Mouse (Mus musculus) kidney, postnatal 0 days (tissue): ENCODE measurements around the gene Gm44596. TPM values are rescaled to one million over a fixed set of nuclear protein-coding genes. Genes with fewer than 3 reads are reported as not detected.
A peak's percentile ranks its signal among the peaks of the same experiment; 100 is the strongest.

Source experiments
- ATAC-seq: fragments of 200-750 bp; cut with Nextera tagmentation; replicated peaks from 2 replicates; pipeline ENCODE4 v1.8.0; 2017; ENCODE audit warnings: low read depth, moderate number of reproducible peaks, moderate TSS enrichment, moderate library complexity; ENCODE audit not compliant: low FRiP score
- DNase-seq: peaks from one replicate; pipeline ENCODE4 v3.0.0-alpha.2; 2016; ENCODE audit warnings: low spot score
- H3K27ac ChIP-seq: fragments of 300-500 bp; sonication (generic); 2 replicates; pipeline ENCODE4 v1.5.1; 2014; ENCODE audit warnings: mild to moderate bottlenecking
- H3K27me3 ChIP-seq: fragments of 300-500 bp; sonication (generic); 2 replicates; pipeline ENCODE4 v1.6.1; 2014; ENCODE audit warnings: low read length, mixed read lengths; ENCODE audit not compliant: insufficient read depth
- H3K36me3 ChIP-seq: fragments of 300-500 bp; sonication (generic); 2 replicates; pipeline ENCODE4 v1.6.1; 2014; ENCODE audit warnings: low read length, mixed read lengths; ENCODE audit not compliant: insufficient read depth
- H3K4me1 ChIP-seq: fragments of 300-500 bp; sonication (generic); replicated peaks from 2 replicates; pipeline ENCODE4 v1.6.1; 2014; ENCODE audit warnings: antibody characterized with exemption, low read length, mixed read lengths; ENCODE audit not compliant: insufficient read depth
- H3K4me2 ChIP-seq: fragments of 300-500 bp; sonication (generic); 2 replicates; pipeline ENCODE4 v1.6.1; 2014; ENCODE audit warnings: mild to moderate bottlenecking, low read length, moderate library complexity, mixed read lengths
- H3K4me3 ChIP-seq: fragments of 300-500 bp; sonication (generic); replicated peaks from 2 replicates; pipeline ENCODE4 v1.5.1; 2014; ENCODE audit warnings: low read depth, low read length
- H3K9ac ChIP-seq: fragments of 300-500 bp; sonication (generic); 2 replicates; pipeline ENCODE4 v1.6.1; 2014; ENCODE audit warnings: low read depth, low read length
- H3K9me3 ChIP-seq: fragments of 300-500 bp; sonication (generic); replicated peaks from 2 replicates; pipeline ENCODE4 v1.6.1; 2016; ENCODE audit warnings: low read length, inconsistent platforms, mixed read lengths
- CTCF ChIP-seq: IDR thresholded peaks from 2 replicates; pipeline ENCODE4 v1.5.1; 2016; ENCODE audit warnings: antibody characterized with exemption, low read depth, mild to moderate bottlenecking, moderate library complexity
- WGBS: fragments of 180-500 bp; shearing (Covaris S2); extraction: QIAGEN DNeasy Blood & Tissue Kit; methylation state at CpG from one replicate; pipeline ENCODE4 v1.1.7; 2014; 5-methylcytosine and 5-hydroxymethylcytosine counted together
- polyA plus RNA-seq: library from polyadenylated mRNA; unstranded; fragments of >200 nt; fragmentation: Nextera tagmentation; extraction: Ambion mirVana; gene quantifications from 2 replicates; pipeline ENCODE4 v1.2.1, GENCODE M21; 2015

Gm44596 gene
- polyA plus RNA-seq, 1 experiment from 2014 or later, result not detected

GRCm38 (mm10) chr6:128438317-128438870 is 63.1 kb downstream of the Gm44596 start, which contains the start of gene Fkbp4:
TSS of gene Fkbp4 (minus strand) at chr6:128438677.
- DNase-seq (peak; percentile 96), ATAC-seq (peak; percentile 95)
- Histone ChIP-seq H3K4me2 (peak within 1 kb of the TSS; percentile 84), H3K9ac (peak within 1 kb of the TSS; percentile 96), H3K36me3 (peaks cover 29% of the 10 kb centered on the region), H3K27ac (peak within 1 kb of the TSS; percentile 96), H3K4me3 (peak within 1 kb of the TSS; percentile 95), H3K9me3 (no peaks in the 10 kb centered on the region), H3K4me1 (0 out of 2 replicates have a peak, but pooled peaks cover 10% of the 10 kb centered on the region), H3K27me3 (no peaks in the 10 kb centered on the region)
- WGBS, result 1% methylated on average over 39 of the region's 67 CpGs
- TF ChIP-seq CTCF, result no peak; the same call in 1 of the 2 replicates

GRCm38 (mm10) chr6:128438871-128439341 is 63.6 kb downstream of the Gm44596 start:
- peak overlapping the region; percentile 95 for H3K4me3 ChIP-seq

GRCm38 (mm10) chr6:128440238-128440637 is 64.9 kb downstream of the Gm44596 start:
- DNase-seq, result no peak
- Histone ChIP-seq H3K9ac (no peak overlapping the region), H3K27me3 (no peaks in the 10 kb centered on the region), H3K4me1 (0 out of 2 replicates have a peak, but pooled peaks cover 9% of the 10 kb centered on the region), H3K36me3 (peaks cover 11% of the 10 kb centered on the region; the same call in 1 of the 2 replicates), H3K9me3 (no peaks in the 10 kb centered on the region), H3K4me3 (no peak overlapping the region), H3K27ac (no peak overlapping the region), H3K4me2 (no peak overlapping the region)
- 96% methylated on average over 2 of the region's 2 CpGs for WGBS
- 0 out of 2 replicates have a peak, but pooled peaks have one; percentile 9 for TF ChIP-seq CTCF
- no peak for ATAC-seq

More at GRCm38 (mm10) chr6:128438871-128439341, 63.6 kb downstream of the Gm44596 start:
- no peaks in the 10 kb centered on the region for H3K27me3 ChIP-seq
- H3K36me3 ChIP-seq, result peaks cover 24% of the 10 kb centered on the region
- 16% methylated on average over 18 of the region's 18 CpGs for WGBS
- 0 out of 2 replicates have a peak, but pooled peaks cover 10% of the 10 kb centered on the region for H3K4me1 ChIP-seq
- peak overlapping the region; percentile 84 for H3K4me2 ChIP-seq
- peak overlapping the region; percentile 68; the same call in 1 of the 2 replicates for H3K27ac ChIP-seq
- H3K9ac ChIP-seq, result peak overlapping the region; percentile 96
- peak; percentile 49 for ATAC-seq
- DNase-seq, result no peak
- H3K9me3 ChIP-seq, result no peaks in the 10 kb centered on the region
- peak; percentile 1; the same call in 1 of the 2 replicates for TF ChIP-seq CTCF

- no peaks in the 10 kb centered on the region for H3K27me3 ChIP-seq
- H3K4me3 ChIP-seq, result peak overlapping the region; percentile 5; the same call in 1 of the 2 replicates
- ATAC-seq (peak; percentile 79), DNase-seq (peak; percentile 89)
- H3K4me2 ChIP-seq, result peak overlapping the region; percentile 43
- H3K9ac ChIP-seq, result no peak overlapping the region
- H3K4me1 ChIP-seq, result no peaks in the 10 kb centered on the region
- 11% methylated on average over 14 of the region's 14 CpGs for WGBS
- 0 out of 2 replicates have a peak, but pooled peaks cover 4% of the 10 kb centered on the region for H3K36me3 ChIP-seq
- H3K27ac ChIP-seq, result no peak overlapping the region
- TF ChIP-seq CTCF, result peak; percentile 87
- H3K9me3 ChIP-seq, result no peaks in the 10 kb centered on the region
Observed at GRCm38 (mm10) chr6:128445761-128446535, 70.6 kb downstream of the Gm44596 start.

GRCm38 (mm10) chr6:128447063-128447462 is 71.8 kb downstream of the Gm44596 start:
- Histone ChIP-seq H3K36me3 (0 out of 2 replicates have a peak, but pooled peaks cover 4% of the 10 kb centered on the region), H3K27ac (no peak overlapping the region), H3K4me2 (no peak overlapping the region), H3K9ac (no peak overlapping the region), H3K27me3 (no peaks in the 10 kb centered on the region), H3K4me3 (no peak overlapping the region), H3K9me3 (no peaks in the 10 kb centered on the region), H3K4me1 (no peaks in the 10 kb centered on the region)
- WGBS, result 95% methylated on average over 5 of the region's 5 CpGs
- ATAC-seq, result no peak
- TF ChIP-seq CTCF, result no peak
- no peak for DNase-seq
